Mouse (Mus musculus): ENCODE results near the gene Pi4ka.
"Not testable (repeated sequence)": the region's sequence is repeated elsewhere in the genome, so short reads cannot be mapped to it uniquely, and the experiment has no call there.

Gene Pi4ka

DNA sequence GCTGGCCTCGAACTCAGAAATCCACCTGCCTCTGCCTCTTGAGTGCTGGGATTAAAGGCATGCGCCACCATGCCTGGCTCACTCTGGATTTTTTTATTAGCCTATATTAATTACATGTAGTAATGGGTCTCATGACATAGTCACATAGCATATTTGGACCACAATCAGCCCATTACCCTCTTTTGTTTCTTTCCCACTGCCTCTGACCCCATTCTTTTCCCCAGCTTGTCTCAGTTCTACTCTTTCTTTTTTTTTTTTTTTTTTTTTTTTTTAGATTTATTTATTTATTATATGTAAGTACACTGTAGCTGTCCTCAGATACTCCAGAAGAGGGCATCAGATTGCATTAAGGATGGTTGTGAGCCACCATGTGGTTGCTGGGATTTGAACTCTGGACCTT, 174.6 kb downstream of the Pi4ka start:
- not testable (repeated sequence) for DNase-seq
